Mouse (Mus musculus) liver, embryonic 14.5 days (tissue): ENCODE measurements at regions not wholly inside any gene's neighbourhood (a gene's known extent, or its start where the extent isn't known, plus 50 kb on each side); places are given as distances from the start of the nearest gene placed in this dataset.

Experiments
- ATAC-seq: fragments of 200-750 bp; cut with Nextera tagmentation; 2 replicates; pipeline ENCODE4 v1.8.0; 2017; ENCODE audit warnings: moderate number of reproducible peaks, mild to moderate bottlenecking, moderate library complexity; ENCODE audit not compliant: insufficient read depth
- DNase-seq, 3 experiments: peaks; one replicate each; pipeline ENCODE4 v3.0.0-alpha.2; 2012 to 2013; ENCODE audit warnings: low read depth in 3 of 3, low spot score in 3 of 3
- H3K27ac ChIP-seq: fragments of 300-500 bp; sonication (generic); 2 replicates; pipeline ENCODE4 v1.5.1; 2014; ENCODE audit warnings: moderate library complexity, mild to moderate bottlenecking, control low read depth, inconsistent platforms
- H3K27me3 ChIP-seq: fragments of 300-500 bp; sonication (generic); 2 replicates; pipeline ENCODE4 v1.6.1; 2014; ENCODE audit warnings: mild to moderate bottlenecking, low read length, moderate library complexity; ENCODE audit not compliant: control insufficient read depth, insufficient read depth
- H3K36me3 ChIP-seq: fragments of 300-500 bp; sonication (generic); replicated peaks from 2 replicates; pipeline ENCODE4 v1.6.1; 2014; ENCODE audit warnings: low read depth; ENCODE audit not compliant: control insufficient read depth, insufficient read depth
- H3K4me1 ChIP-seq, 2 experiments: fragments of 200-500 bp in 1 of 2; fragments of 300-500 bp in 1 of 2; sonication (generic) in 1 of 2; replicated peaks; 2 replicates each; pipeline ENCODE4 v1.6.1; 2012 to 2014; ENCODE audit warnings: antibody characterized with exemption in 1 of 2, inconsistent platforms in 1 of 2, low read length in 1 of 2; ENCODE audit not compliant: control insufficient read depth in 2 of 2, insufficient read depth in 2 of 2
- H3K4me2 ChIP-seq: fragments of 300-500 bp; sonication (generic); 2 replicates; pipeline ENCODE4 v1.6.1; 2014; ENCODE audit warnings: low read depth, mild to moderate bottlenecking, control low read depth, moderate library complexity
- H3K4me3 ChIP-seq, 2 experiments: fragments of 200-500 bp in 1 of 2; fragments of 300-500 bp in 1 of 2; sonication (generic) in 1 of 2; 2 replicates each; pipeline ENCODE4 v1.5.1; 2012 to 2014; ENCODE audit warnings: low read depth in 2 of 2, low read length in 2 of 2, mild to moderate bottlenecking in 2 of 2, control low read depth in 1 of 2, inconsistent platforms in 1 of 2, moderate library complexity in 1 of 2; ENCODE audit not compliant: insufficient read depth in 1 of 2
- H3K9ac ChIP-seq: fragments of 300-500 bp; sonication (generic); replicated peaks from 2 replicates; pipeline ENCODE4 v1.6.1; 2014; ENCODE audit warnings: mild to moderate bottlenecking, control low read depth, moderate library complexity
- H3K9me3 ChIP-seq: fragments of 300-500 bp; sonication (generic); 2 replicates; pipeline ENCODE4 v1.6.1; 2016; ENCODE audit warnings: low read length, mixed read lengths; ENCODE audit not compliant: control insufficient read depth
- CTCF ChIP-seq: IDR thresholded peaks from 2 replicates; pipeline ENCODE4 v1.5.1; 2016; ENCODE audit warnings: antibody characterized with exemption, low read depth, control low read depth
- EP300 ChIP-seq: IDR thresholded peaks from 2 replicates; pipeline ENCODE4 v1.6.1; 2016; ENCODE audit warnings: antibody characterized with exemption, low read depth
- WGBS: fragments of 180-500 bp; shearing (Covaris S2); extraction: QIAGEN DNeasy Blood & Tissue Kit; methylation state at CpG from one replicate; pipeline ENCODE4 v1.1.7; 2014; ENCODE audit not compliant: insufficient replicate concordance; 5-methylcytosine and 5-hydroxymethylcytosine counted together

DNA sequence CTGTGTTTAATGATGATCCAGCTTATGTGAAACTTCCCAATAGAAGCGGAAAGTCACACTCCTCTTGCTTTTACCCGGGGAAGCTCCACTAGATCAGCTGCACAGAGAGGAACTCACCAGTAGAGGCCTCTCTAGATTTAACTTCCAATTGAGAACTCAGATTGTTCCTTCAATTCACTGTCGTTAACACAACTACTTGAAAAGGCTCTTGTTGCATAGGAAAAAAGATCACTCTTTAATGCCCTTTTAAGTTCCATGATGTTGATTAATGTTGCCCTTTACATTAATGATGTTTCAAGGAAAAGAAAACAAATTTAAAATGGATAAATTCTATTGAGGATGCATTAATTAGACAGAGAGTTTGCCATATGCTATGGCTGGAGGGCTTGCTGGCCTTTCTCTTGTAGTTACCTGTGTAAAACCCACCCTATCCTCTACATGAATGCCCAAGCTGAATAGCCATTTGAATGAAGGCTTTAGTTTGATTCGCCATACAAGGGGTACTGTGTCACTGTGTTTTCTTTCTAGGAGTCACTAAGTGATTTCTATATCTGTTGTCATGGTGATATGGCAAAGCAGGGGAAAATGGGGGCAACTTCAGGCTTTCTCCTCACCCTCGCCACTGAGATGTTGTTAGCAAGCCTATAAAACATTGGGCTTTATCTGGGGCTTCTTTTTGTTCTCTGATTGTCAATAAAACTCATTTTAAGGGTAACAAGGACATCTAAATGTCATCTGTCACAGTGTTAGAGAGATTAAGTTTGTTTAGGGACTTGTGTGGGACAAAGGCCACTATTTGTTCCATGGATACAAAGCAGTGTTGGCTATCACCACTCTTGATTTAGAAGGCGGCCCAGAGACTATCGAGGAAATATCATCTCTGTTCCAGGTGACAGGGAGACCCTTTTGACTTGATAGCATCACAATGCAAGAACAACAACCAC, 429.9 kb upstream of the Tbc1d2b start:
- H3K27ac ChIP-seq, result no peak overlapping the region
- DNase-seq, result no peak
- ATAC-seq, result no peak
- H3K4me3 ChIP-seq, result no peak overlapping the region
- WGBS, result 33% methylated on average over 7 of the region's 7 CpGs
- TF ChIP-seq EP300, result no peak
- no peak for TF ChIP-seq CTCF
- no peak overlapping the region for H3K4me2 ChIP-seq
- H3K36me3 ChIP-seq, result no peaks in the 10 kb centered on the region
- H3K4me1 ChIP-seq, result no peaks in the 10 kb centered on the region
- no peaks in the 10 kb centered on the region for H3K27me3 ChIP-seq
- H3K9ac ChIP-seq, result no peak overlapping the region
- no peaks in the 10 kb centered on the region for H3K9me3 ChIP-seq

GRCm38 (mm10) chr9:90701180-90701765, 430.7 kb upstream of the Tbc1d2b start:
- Histone ChIP-seq H3K4me2 (no peak overlapping the region), H3K36me3 (no peaks in the 10 kb centered on the region), H3K27me3 (no peaks in the 10 kb centered on the region), H3K4me1 (no peaks in the 10 kb centered on the region), H3K27ac (no peak overlapping the region), H3K9me3 (no peaks in the 10 kb centered on the region), H3K4me3 (no peak overlapping the region), H3K9ac (no peak overlapping the region)
- 51% methylated on average over 4 of the region's 4 CpGs for WGBS
- ATAC-seq (no peak), DNase-seq (no peak)
- TF ChIP-seq EP300 (no peak), CTCF (no peak)

DNA sequence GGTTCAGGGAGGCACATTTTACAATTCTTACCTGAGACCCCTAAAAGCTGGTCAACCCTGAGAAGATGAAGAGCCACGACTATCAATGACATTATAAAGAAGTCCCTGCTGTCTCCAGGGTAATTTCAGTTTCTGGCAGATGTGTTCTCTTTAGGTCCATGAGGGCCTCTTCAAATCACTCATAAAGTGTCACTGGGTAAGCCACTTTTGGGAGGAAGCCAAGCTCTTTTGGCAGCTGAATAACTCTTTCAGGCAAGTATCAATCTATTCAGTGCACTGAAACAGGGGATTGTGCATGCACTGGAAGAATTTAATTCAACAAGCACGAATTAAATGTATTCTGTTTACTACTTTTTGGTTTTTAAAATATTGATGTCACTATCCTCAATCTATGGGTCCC, 443.1 kb upstream of the Tbc1d2b start:
- DNase-seq, result no peak
- Histone ChIP-seq H3K9ac (no peak overlapping the region), H3K36me3 (no peaks in the 10 kb centered on the region), H3K4me2 (no peak overlapping the region), H3K4me1 (no peaks in the 10 kb centered on the region), H3K27me3 (no peaks in the 10 kb centered on the region), H3K27ac (no peak overlapping the region), H3K4me3 (no peak overlapping the region), H3K9me3 (no peaks in the 10 kb centered on the region)
- 25% methylated on average over 2 of the region's 2 CpGs for WGBS
- ATAC-seq, result no peak
- TF ChIP-seq CTCF, result no peak
- no peak for TF ChIP-seq EP300

GRCm38 (mm10) chr9:90731450-90731849, 460.8 kb upstream of the Tbc1d2b start:
- no peak for TF ChIP-seq EP300
- TF ChIP-seq CTCF, result no peak
- WGBS, result 56% methylated on average over 4 of the region's 4 CpGs
- no peak for ATAC-seq

GRCm38 (mm10) chr9:90757175-90757574, 486.6 kb upstream of the Tbc1d2b start:
- H3K27ac ChIP-seq, result no peak overlapping the region
- WGBS, result 47% methylated on average over 3 of the region's 3 CpGs
- H3K4me3 ChIP-seq, result no peak overlapping the region
- TF ChIP-seq EP300 (no peak), CTCF (no peak)
- no peak overlapping the region for H3K9ac ChIP-seq
- H3K4me2 ChIP-seq, result no peak overlapping the region
- DNase-seq, result no peak
- no peaks in the 10 kb centered on the region for H3K9me3 ChIP-seq
- no peak for ATAC-seq
- no peaks in the 10 kb centered on the region for H3K27me3 ChIP-seq
- no peaks in the 10 kb centered on the region for H3K4me1 ChIP-seq
- no peaks in the 10 kb centered on the region for H3K36me3 ChIP-seq

More at GRCm38 (mm10) chr9:90731450-90731849, 460.8 kb upstream of the Tbc1d2b start:
- Histone ChIP-seq H3K9me3 (no peaks in the 10 kb centered on the region), H3K4me3 (no peak overlapping the region), H3K36me3 (no peaks in the 10 kb centered on the region), H3K27ac (no peak overlapping the region), H3K27me3 (no peaks in the 10 kb centered on the region), H3K4me1 (no peaks in the 10 kb centered on the region), H3K4me2 (no peak overlapping the region), H3K9ac (no peak overlapping the region)
- no peak for DNase-seq
